Mouse (Mus musculus) 416B (cell line): ENCODE measurements around the gene Spint1.
A peak's percentile ranks its signal among the peaks of the same experiment; 100 is the strongest.

ENCODE experiments used
- DNase-seq: peaks from one replicate; pipeline ENCODE4 v3.0.0; 2011; ENCODE audit warnings: low read depth

Spint1 gene

GRCm38 (mm10) chr2:119237210-119237870, at the start of gene Spint1:
Gene Spint1 (plus strand): TSS chr2:119237362.
- DNase-seq = no peak

- DNase-seq = peak; percentile 87
These were observed 48.0 kb upstream of the Spint1 start for GRCm38 (mm10) chr2:119189029-119189710.

GRCm38 (mm10) chr2:119190969-119191368, 46.2 kb upstream of the Spint1 start:
- DNase-seq = no peak

- DNase-seq = no peak
These were observed 43.0 kb upstream of the Spint1 start for GRCm38 (mm10) chr2:119194140-119194539.

GRCm38 (mm10) chr2:119196316-119197108, 40.6 kb upstream of the Spint1 start:
- no peak for DNase-seq

GRCm38 (mm10) chr2:119197493-119197892, 39.7 kb upstream of the Spint1 start:
- no peak for DNase-seq

- no peak for DNase-seq
These were observed 39.1 kb upstream of the Spint1 start for GRCm38 (mm10) chr2:119198049-119198448.

- no peak for DNase-seq
These were observed 38.2 kb upstream of the Spint1 start for GRCm38 (mm10) chr2:119198934-119199333.

- DNase-seq = peak; percentile 40
These were observed 34.2 kb upstream of the Spint1 start for GRCm38 (mm10) chr2:119202914-119203453.

GRCm38 (mm10) chr2:119203871-119204460, 33.2 kb upstream of the Spint1 start:
- DNase-seq = no peak

- DNase-seq = no peak
These were observed 29.2 kb upstream of the Spint1 start for GRCm38 (mm10) chr2:119207961-119208343.

GRCm38 (mm10) chr2:119208344-119209175, 28.6 kb upstream of the Spint1 start, which contains the start of the genes Zfyve19 and Dnajc17:
Gene Zfyve19 (plus strand): TSS chr2:119208617.
Gene Dnajc17 (minus strand): TSS chr2:119208795.
- DNase-seq = peak; percentile 97

GRCm38 (mm10) chr2:119209176-119209507, 28.0 kb upstream of the Spint1 start:
- DNase-seq = peak; percentile 70

GRCm38 (mm10) chr2:119229775-119230704, 7.1 kb upstream of the Spint1 start, which contains the start of gene Ppp1r14d:
Gene Ppp1r14d (minus strand): TSS chr2:119229906.
- no peak for DNase-seq

- no peak for DNase-seq
These were observed 416 bp upstream of the Spint1 start for GRCm38 (mm10) chr2:119236682-119237209.

- DNase-seq = no peak
These were observed 684 bp downstream of the Spint1 start for GRCm38 (mm10) chr2:119237871-119238220.

- DNase-seq = no peak
These were observed 1.5 kb downstream of the Spint1 start for GRCm38 (mm10) chr2:119238671-119239070.

GRCm38 (mm10) chr2:119240075-119240818, 3.1 kb downstream of the Spint1 start:
- DNase-seq = peak; percentile 23

GRCm38 (mm10) chr2:119240819-119241186, 3.6 kb downstream of the Spint1 start:
- no peak for DNase-seq
